Mouse (Mus musculus) large intestine, adult 2 months (tissue): ENCODE data around the gene Ptges3l. TPM values are rescaled to one million over a fixed set of nuclear protein-coding genes. Genes with fewer than 3 reads are reported as not detected.

Source experiments
- polyA plus RNA-seq: library from polyadenylated mRNA; depleted of rRNA; stranded (reverse); fragments of >200 nt; gene quantifications from 2 replicates; pipeline ENCODE4 v1.2.3, GENCODE M21; 2012; rRNA removed

The Ptges3l gene
- polyA plus RNA-seq, 1 experiment, result 3.2 TPM

Other genes with a start within 250 kb of the Ptges3l start
- gene Ccr10, start 249.9 kb downstream of the Ptges3l start, polyA plus RNA-seq, result 9.2 and 16.9 TPM in 2 replicates
- gene Ezh1, start 198.9 kb downstream of the Ptges3l start, polyA plus RNA-seq, result 22.1 and 30.6 TPM in 2 replicates
- gene Ramp2, start 179.3 kb downstream of the Ptges3l start, polyA plus RNA-seq, result 38.9 and 40.8 TPM in 2 replicates
- gene Vps25, start 171.6 kb downstream of the Ptges3l start, polyA plus RNA-seq, result 80.6 and 82.2 TPM in 2 replicates
- gene Wnk4, start 164.8 kb downstream of the Ptges3l start, polyA plus RNA-seq, result 4.5 and 5.1 TPM in 2 replicates
- 0.21 and 0.37 TPM in 2 replicates for gene Cntd1, start 146.3 kb downstream of the Ptges3l start, polyA plus RNA-seq
- 336 and 344 TPM in 2 replicates for gene Coa3, start 146.2 kb downstream of the Ptges3l start, polyA plus RNA-seq
- gene Becn1, start 123.0 kb downstream of the Ptges3l start, polyA plus RNA-seq, result 59.8 and 107 TPM in 2 replicates
- gene Psme3, start 109.1 kb downstream of the Ptges3l start, polyA plus RNA-seq, result 52.4 and 56.6 TPM in 2 replicates
- gene Aoc2, start 100.3 kb downstream of the Ptges3l start, polyA plus RNA-seq, result 4.3 and 6.9 TPM in 2 replicates
- gene Aoc3, start 94.7 kb downstream of the Ptges3l start, polyA plus RNA-seq, result 10.9 and 16.1 TPM in 2 replicates
- gene G6pc, start 57.8 kb downstream of the Ptges3l start, polyA plus RNA-seq, result 5.1 and 20.6 TPM in 2 replicates
- gene Aarsd1, start 7.7 kb downstream of the Ptges3l start, polyA plus RNA-seq, result 17.0 and 17.9 TPM in 2 replicates
- gene Gm27029, start 537 bp downstream of the Ptges3l start, polyA plus RNA-seq, result 0.32 and 0.41 TPM in 2 replicates
- gene Rundc1, start 248 bp downstream of the Ptges3l start, polyA plus RNA-seq, result 19.7 and 23.6 TPM in 2 replicates
- gene Rpl27, start 17.0 kb upstream of the Ptges3l start, polyA plus RNA-seq, result 386 and 502 TPM in 2 replicates
- gene Ifi35, start 23.1 kb upstream of the Ptges3l start, polyA plus RNA-seq, result 96.2 and 146 TPM in 2 replicates
- 13.4 and 20.2 TPM in 2 replicates for gene Rnd2, start 39.7 kb upstream of the Ptges3l start, polyA plus RNA-seq
- gene Vat1, start 40.9 kb upstream of the Ptges3l start, polyA plus RNA-seq, result 90.6 and 140 TPM in 2 replicates
- 1.3 and 2.1 TPM in 2 replicates for gene Brca1, start 126.6 kb upstream of the Ptges3l start, polyA plus RNA-seq
- 58.9 and 105 TPM in 2 replicates for gene Nbr1, start 126.8 kb upstream of the Ptges3l start, polyA plus RNA-seq
- gene Tmem106a, start 156.9 kb upstream of the Ptges3l start, polyA plus RNA-seq, result 112 and 164 TPM in 2 replicates
- gene Gm11634, start 173.9 kb upstream of the Ptges3l start, polyA plus RNA-seq, result not detected in 2 replicates
- gene Rdm1, start 201.9 kb upstream of the Ptges3l start, polyA plus RNA-seq, result 26.1 and 26.7 TPM in 2 replicates
- 26.3 and 36.9 TPM in 2 replicates for gene Arl4d, start 240.2 kb upstream of the Ptges3l start, polyA plus RNA-seq